Mouse (Mus musculus): ENCODE data around the gene Pdzrn3.

Pdzrn3 gene

GRCm38 (mm10) chr6:101251916-101252603, 125.6 kb downstream of the Pdzrn3 start:
- no peak for DNase-seq (ENCODE audit: low read depth)

- DNase-seq (ENCODE audit: low read depth) = no peak
Observed at GRCm38 (mm10) chr6:101251160-101251559, 126.5 kb downstream of the Pdzrn3 start.

- no peak for DNase-seq (ENCODE audit: low read depth)
Observed at GRCm38 (mm10) chr6:101246137-101246536, 131.6 kb downstream of the Pdzrn3 start.

- no peak for DNase-seq (ENCODE audit: low read depth)
Observed at GRCm38 (mm10) chr6:101244355-101244754, 133.3 kb downstream of the Pdzrn3 start.

- no peak for DNase-seq (ENCODE audit: low read depth)
Observed at GRCm38 (mm10) chr6:101243189-101243815, 134.4 kb downstream of the Pdzrn3 start.

- no peak for DNase-seq (ENCODE audit: low read depth)
Observed at GRCm38 (mm10) chr6:101236641-101237246, 141.0 kb downstream of the Pdzrn3 start.

- DNase-seq (ENCODE audit: low read depth) = no peak
Observed at GRCm38 (mm10) chr6:101236230-101236629, 141.5 kb downstream of the Pdzrn3 start.

GRCm38 (mm10) chr6:101234349-101234748, 143.3 kb downstream of the Pdzrn3 start:
- DNase-seq (ENCODE audit: low read depth) = no peak

- DNase-seq (ENCODE audit: low read depth) = no peak
Observed at GRCm38 (mm10) chr6:101233680-101234079, 144.0 kb downstream of the Pdzrn3 start.

- no peak for DNase-seq (ENCODE audit: low read depth)
Observed at GRCm38 (mm10) chr6:101227294-101227855, 150.3 kb downstream of the Pdzrn3 start.

GRCm38 (mm10) chr6:101220307-101220706, 157.4 kb downstream of the Pdzrn3 start:
- no peak for DNase-seq (ENCODE audit: low read depth)

GRCm38 (mm10) chr6:101219004-101219403, 158.7 kb downstream of the Pdzrn3 start:
- DNase-seq (ENCODE audit: low read depth) = no peak

- DNase-seq (ENCODE audit: low read depth) = no peak
Observed at GRCm38 (mm10) chr6:101218197-101218596, 159.5 kb downstream of the Pdzrn3 start.

- no peak for DNase-seq (ENCODE audit: low read depth)
Observed at GRCm38 (mm10) chr6:101217756-101218155, 159.9 kb downstream of the Pdzrn3 start.

- no peak for DNase-seq (ENCODE audit: low read depth)
Observed at GRCm38 (mm10) chr6:101215436-101215791, 162.3 kb downstream of the Pdzrn3 start.

GRCm38 (mm10) chr6:101214734-101215435, 162.8 kb downstream of the Pdzrn3 start:
- no peak for DNase-seq (ENCODE audit: low read depth)

- DNase-seq (ENCODE audit: low read depth) = no peak
Observed at GRCm38 (mm10) chr6:101213066-101213465, 164.6 kb downstream of the Pdzrn3 start.

GRCm38 (mm10) chr6:101212086-101212485, 165.6 kb downstream of the Pdzrn3 start:
- no peak for DNase-seq (ENCODE audit: low read depth)

- DNase-seq (ENCODE audit: low read depth) = no peak
Observed at GRCm38 (mm10) chr6:101211361-101211841, 166.3 kb downstream of the Pdzrn3 start.

GRCm38 (mm10) chr6:101198943-101199298, 178.8 kb downstream of the Pdzrn3 start:
- no peak for DNase-seq (ENCODE audit: low read depth)

- no peak for DNase-seq (ENCODE audit: low read depth)
Observed at GRCm38 (mm10) chr6:101198284-101198942, 179.3 kb downstream of the Pdzrn3 start.

- DNase-seq (ENCODE audit: low read depth) = peak; percentile 29
Observed at GRCm38 (mm10) chr6:101197642-101198041, 180.1 kb downstream of the Pdzrn3 start.
